Mouse (Mus musculus): ENCODE measurements around the gene Sema4d. TPM values are rescaled to one million over a fixed set of nuclear protein-coding genes. Genes with fewer than 3 reads are reported as not detected.
A peak's percentile ranks its signal among the peaks of the same experiment; 100 is the strongest.

Sema4d gene
- polyA plus RNA-seq, 1 experiment from 2014 or later, result 13.0 TPM

GRCm38 (mm10) chr13:51813621-51814615 is 20.4 kb upstream of the Sema4d start:
- Histone ChIP-seq H3K9ac (no peak overlapping the region), H3K4me1 (peaks cover 39% of the 10 kb centered on the region), H3K36me3 (no peaks in the 10 kb centered on the region), H3K9me3 (no peaks in the 10 kb centered on the region), H3K4me2 (no peak overlapping the region), H3K27me3 (replicated peaks) (no peaks in the 10 kb centered on the region), H3K4me3 (no peak overlapping the region), H3K27ac (replicated peaks) (no peak overlapping the region)
- WGBS, result 56% methylated on average over 10 of the region's 10 CpGs
- ATAC-seq (ENCODE audit: extremely low read depth, insufficient number of reproducible peaks, low FRiP score, low TSS enrichment), result no peak

- Histone ChIP-seq H3K9ac (no peak overlapping the region), H3K4me3 (no peak overlapping the region), H3K27me3 (replicated peaks) (no peaks in the 10 kb centered on the region), H3K4me2 (peak overlapping the region; percentile 34), H3K4me1 (peaks cover under 1% of the 10 kb centered on the region; the same call in 1 of the 2 replicates), H3K9me3 (no peaks in the 10 kb centered on the region), H3K27ac (replicated peaks) (no peak overlapping the region), H3K36me3 (no peaks in the 10 kb centered on the region)
- 27% methylated on average over 12 of the region's 12 CpGs for WGBS
- no peak for ATAC-seq (ENCODE audit: extremely low read depth, insufficient number of reproducible peaks, low FRiP score, low TSS enrichment)
Observed at GRCm38 (mm10) chr13:51808141-51808540, 14.6 kb upstream of the Sema4d start.

- Histone ChIP-seq H3K36me3 (no peaks in the 10 kb centered on the region), H3K27me3 (replicated peaks) (no peaks in the 10 kb centered on the region), H3K27ac (replicated peaks) (no peak overlapping the region), H3K4me3 (no peak overlapping the region), H3K9me3 (no peaks in the 10 kb centered on the region), H3K4me2 (no peak overlapping the region), H3K4me1 (no peaks in the 10 kb centered on the region), H3K9ac (no peak overlapping the region)
- 77% methylated on average over 15 of the region's 15 CpGs for WGBS
- ATAC-seq (ENCODE audit: extremely low read depth, insufficient number of reproducible peaks, low FRiP score, low TSS enrichment), result no peak
Observed at GRCm38 (mm10) chr13:51806220-51806619, 12.7 kb upstream of the Sema4d start.

- H3K27ac ChIP-seq (replicated peaks), result no peak overlapping the region
- H3K4me1 ChIP-seq, result 0 out of 2 replicates have a peak, but pooled peaks cover 2% of the 10 kb centered on the region
- WGBS, result 70% methylated on average over 4 of the region's 4 CpGs
- no peak for ATAC-seq (ENCODE audit: extremely low read depth, insufficient number of reproducible peaks, low FRiP score, low TSS enrichment)
- H3K9ac ChIP-seq, result no peak overlapping the region
- no peak overlapping the region for H3K4me2 ChIP-seq
- no peak overlapping the region for H3K4me3 ChIP-seq
- no peaks in the 10 kb centered on the region for H3K27me3 ChIP-seq (replicated peaks)
- no peaks in the 10 kb centered on the region for H3K36me3 ChIP-seq
- no peaks in the 10 kb centered on the region for H3K9me3 ChIP-seq
Observed at GRCm38 (mm10) chr13:51805634-51806033, 12.1 kb upstream of the Sema4d start.

GRCm38 (mm10) chr13:51800921-51801320 is 7.4 kb upstream of the Sema4d start:
- no peak overlapping the region for H3K9ac ChIP-seq
- no peak overlapping the region for H3K4me2 ChIP-seq
- no peaks in the 10 kb centered on the region for H3K36me3 ChIP-seq
- no peaks in the 10 kb centered on the region for H3K9me3 ChIP-seq
- ATAC-seq (ENCODE audit: extremely low read depth, insufficient number of reproducible peaks, low FRiP score, low TSS enrichment), result no peak
- H3K27me3 ChIP-seq (replicated peaks), result no peaks in the 10 kb centered on the region
- H3K27ac ChIP-seq (replicated peaks), result no peak overlapping the region
- 56% methylated on average over 9 of the region's 9 CpGs for WGBS
- H3K4me1 ChIP-seq, result 0 out of 2 replicates have a peak, but pooled peaks cover 2% of the 10 kb centered on the region
- H3K4me3 ChIP-seq, result no peak overlapping the region

- Histone ChIP-seq H3K4me2 (no peak overlapping the region), H3K9me3 (no peaks in the 10 kb centered on the region), H3K4me3 (no peak overlapping the region), H3K36me3 (no peaks in the 10 kb centered on the region), H3K9ac (no peak overlapping the region), H3K27ac (replicated peaks) (no peak overlapping the region), H3K27me3 (replicated peaks) (no peaks in the 10 kb centered on the region), H3K4me1 (0 out of 2 replicates have a peak, but pooled peaks cover 2% of the 10 kb centered on the region)
- WGBS, result 79% methylated on average over 16 of the region's 16 CpGs
- no peak for ATAC-seq (ENCODE audit: extremely low read depth, insufficient number of reproducible peaks, low FRiP score, low TSS enrichment)
Observed at GRCm38 (mm10) chr13:51799735-51800522, 6.4 kb upstream of the Sema4d start.

GRCm38 (mm10) chr13:51797899-51798746 is 4.6 kb upstream of the Sema4d start:
- no peak overlapping the region for H3K4me2 ChIP-seq
- no peaks in the 10 kb centered on the region for H3K36me3 ChIP-seq
- no peak overlapping the region for H3K9ac ChIP-seq
- H3K27ac ChIP-seq (replicated peaks), result no peak overlapping the region
- ATAC-seq (ENCODE audit: extremely low read depth, insufficient number of reproducible peaks, low FRiP score, low TSS enrichment), result no peak
- H3K27me3 ChIP-seq (replicated peaks), result no peaks in the 10 kb centered on the region
- 40% methylated on average over 8 of the region's 8 CpGs for WGBS
- no peaks in the 10 kb centered on the region for H3K9me3 ChIP-seq
- H3K4me1 ChIP-seq, result peaks cover 3% of the 10 kb centered on the region; the same call in 1 of the 2 replicates
- no peak overlapping the region for H3K4me3 ChIP-seq

GRCm38 (mm10) chr13:51793948-51794347 is 401 bp upstream of the Sema4d start:
- Histone ChIP-seq H3K9ac (no peak overlapping the region), H3K27ac (replicated peaks) (no peak overlapping the region), H3K4me2 (peak overlapping the region; percentile 79), H3K36me3 (no peaks in the 10 kb centered on the region), H3K4me3 (peak overlapping the region; percentile 72), H3K4me1 (peaks cover 33% of the 10 kb centered on the region), H3K27me3 (replicated peaks) (peaks cover 5% of the 10 kb centered on the region), H3K9me3 (no peaks in the 10 kb centered on the region)
- WGBS, result 52% methylated on average over 5 of the region's 7 CpGs
- ATAC-seq (ENCODE audit: extremely low read depth, insufficient number of reproducible peaks, low FRiP score, low TSS enrichment), result no peak

- Histone ChIP-seq H3K9me3 (no peaks in the 10 kb centered on the region), H3K4me1 (peaks cover 36% of the 10 kb centered on the region), H3K4me2 (peak overlapping the region; percentile 79), H3K27me3 (replicated peaks) (peaks cover 5% of the 10 kb centered on the region), H3K27ac (replicated peaks) (peak overlapping the region; percentile 12; the same call in 1 of the 2 replicates), H3K36me3 (no peaks in the 10 kb centered on the region), H3K4me3 (peak overlapping the region; percentile 72), H3K9ac (peak overlapping the region; percentile 86)
- 3% methylated on average over 43 of the region's 43 CpGs for WGBS
- ATAC-seq (ENCODE audit: extremely low read depth, insufficient number of reproducible peaks, low FRiP score, low TSS enrichment), result 0 out of 2 replicates have a peak, but pooled peaks have one; percentile 12
Observed at GRCm38 (mm10) chr13:51792729-51793424, 670 bp downstream of the Sema4d start.

- Histone ChIP-seq H3K4me1 (peaks cover 39% of the 10 kb centered on the region), H3K27ac (replicated peaks) (peak overlapping the region; percentile 12; the same call in 1 of the 2 replicates), H3K4me3 (peak overlapping the region; percentile 72), H3K36me3 (no peaks in the 10 kb centered on the region), H3K9ac (peak overlapping the region; percentile 86), H3K9me3 (no peaks in the 10 kb centered on the region), H3K4me2 (peak overlapping the region; percentile 79), H3K27me3 (replicated peaks) (peaks cover 5% of the 10 kb centered on the region)
- no peak for ATAC-seq (ENCODE audit: extremely low read depth, insufficient number of reproducible peaks, low FRiP score, low TSS enrichment)
- 50% methylated on average over 11 of the region's 11 CpGs for WGBS
Observed at GRCm38 (mm10) chr13:51792135-51792573, 1.4 kb downstream of the Sema4d start.

All from heart, embryonic 13.5 days (tissue).